Mouse (Mus musculus): ENCODE data around the gene Pdlim5. TPM values are rescaled to one million over a fixed set of nuclear protein-coding genes. Genes with fewer than 3 reads are reported as not detected.

Pdlim5 gene
- polyA plus RNA-seq, 1 experiment from 2014 or later = 28.8 TPM

GRCm38 (mm10) chr3:142348816-142349631, 46.5 kb downstream of the Pdlim5 start:
- Histone ChIP-seq H3K9me3 (no peaks in the 10 kb centered on the region), H3K4me3 (replicated peaks) (no peak overlapping the region), H3K36me3 (no peaks in the 10 kb centered on the region), H3K4me1 (replicated peaks) (peaks cover 3% of the 10 kb centered on the region), H3K9ac (no peak overlapping the region), H3K27ac (peak overlapping the region; percentile 69), H3K27me3 (replicated peaks) (no peaks in the 10 kb centered on the region), H3K4me2 (replicated peaks) (no peak overlapping the region)
- peak; percentile 94 for ATAC-seq
- 69% methylated on average over 5 of the region's 5 CpGs for WGBS

GRCm38 (mm10) chr3:142346261-142346660, 49.2 kb downstream of the Pdlim5 start:
- no peaks in the 10 kb centered on the region for H3K36me3 ChIP-seq
- H3K27me3 ChIP-seq (replicated peaks) = no peaks in the 10 kb centered on the region
- ATAC-seq = no peak
- H3K4me3 ChIP-seq (replicated peaks) = no peak overlapping the region
- peaks cover 3% of the 10 kb centered on the region for H3K4me1 ChIP-seq (replicated peaks)
- H3K27ac ChIP-seq = no peak overlapping the region
- H3K4me2 ChIP-seq (replicated peaks) = no peak overlapping the region
- H3K9me3 ChIP-seq = no peaks in the 10 kb centered on the region
- WGBS = 79% methylated on average over 6 of the region's 6 CpGs
- H3K9ac ChIP-seq = no peak overlapping the region

GRCm38 (mm10) chr3:142345235-142346125, 50.0 kb downstream of the Pdlim5 start:
- Histone ChIP-seq H3K9ac (no peak overlapping the region), H3K36me3 (no peaks in the 10 kb centered on the region), H3K9me3 (no peaks in the 10 kb centered on the region), H3K27ac (no peak overlapping the region), H3K27me3 (replicated peaks) (no peaks in the 10 kb centered on the region), H3K4me1 (replicated peaks) (peaks cover 3% of the 10 kb centered on the region), H3K4me3 (replicated peaks) (no peak overlapping the region), H3K4me2 (replicated peaks) (no peak overlapping the region)
- WGBS = 64% methylated on average over 8 of the region's 8 CpGs
- no peak for ATAC-seq

GRCm38 (mm10) chr3:142343786-142344185, 51.7 kb downstream of the Pdlim5 start:
- Histone ChIP-seq H3K36me3 (no peaks in the 10 kb centered on the region), H3K27ac (no peak overlapping the region), H3K27me3 (replicated peaks) (no peaks in the 10 kb centered on the region), H3K9ac (no peak overlapping the region), H3K9me3 (no peaks in the 10 kb centered on the region), H3K4me2 (replicated peaks) (no peak overlapping the region), H3K4me3 (replicated peaks) (no peak overlapping the region), H3K4me1 (replicated peaks) (peaks cover 3% of the 10 kb centered on the region)
- ATAC-seq = no peak
- WGBS = 82% methylated on average over 2 of the region's 2 CpGs

- ATAC-seq = no peak
- no peak overlapping the region for H3K4me3 ChIP-seq (replicated peaks)
- no peaks in the 10 kb centered on the region for H3K36me3 ChIP-seq
- H3K27ac ChIP-seq = no peak overlapping the region
- H3K9me3 ChIP-seq = no peaks in the 10 kb centered on the region
- no peak overlapping the region for H3K4me2 ChIP-seq (replicated peaks)
- no peaks in the 10 kb centered on the region for H3K27me3 ChIP-seq (replicated peaks)
- no peak overlapping the region for H3K9ac ChIP-seq
- WGBS = 74% methylated on average over 2 of the region's 2 CpGs
- H3K4me1 ChIP-seq (replicated peaks) = peaks cover 3% of the 10 kb centered on the region
Measured at GRCm38 (mm10) chr3:142340701-142341100, 54.8 kb downstream of the Pdlim5 start.

GRCm38 (mm10) chr3:142339440-142340251, 55.9 kb downstream of the Pdlim5 start:
- H3K4me3 ChIP-seq (replicated peaks) = no peak overlapping the region
- H3K9ac ChIP-seq = no peak overlapping the region
- H3K27ac ChIP-seq = peak overlapping the region; percentile 66
- peak overlapping the region; percentile 22; the same call in 1 of the 2 replicates for H3K4me2 ChIP-seq (replicated peaks)
- no peaks in the 10 kb centered on the region for H3K9me3 ChIP-seq
- 39% methylated on average over 6 of the region's 6 CpGs for WGBS
- H3K27me3 ChIP-seq (replicated peaks) = no peaks in the 10 kb centered on the region
- ATAC-seq = peak; percentile 95
- H3K36me3 ChIP-seq = no peaks in the 10 kb centered on the region
- H3K4me1 ChIP-seq (replicated peaks) = no peaks in the 10 kb centered on the region

GRCm38 (mm10) chr3:142338058-142338457, 57.4 kb downstream of the Pdlim5 start:
- ATAC-seq = no peak
- 84% methylated on average over 4 of the region's 4 CpGs for WGBS
- no peak overlapping the region for H3K27ac ChIP-seq

GRCm38 (mm10) chr3:142334496-142334895, 61.0 kb downstream of the Pdlim5 start:
- H3K27me3 ChIP-seq (replicated peaks) = no peaks in the 10 kb centered on the region
- WGBS = 85% methylated on average over 3 of the region's 3 CpGs
- H3K4me2 ChIP-seq (replicated peaks) = no peak overlapping the region
- no peak for ATAC-seq
- no peaks in the 10 kb centered on the region for H3K9me3 ChIP-seq
- H3K27ac ChIP-seq = no peak overlapping the region
- no peak overlapping the region for H3K9ac ChIP-seq
- no peak overlapping the region for H3K4me3 ChIP-seq (replicated peaks)
- H3K4me1 ChIP-seq (replicated peaks) = no peaks in the 10 kb centered on the region
- no peaks in the 10 kb centered on the region for H3K36me3 ChIP-seq

More at GRCm38 (mm10) chr3:142338058-142338457, 57.4 kb downstream of the Pdlim5 start:
- Histone ChIP-seq H3K9ac (no peak overlapping the region), H3K9me3 (no peaks in the 10 kb centered on the region), H3K27me3 (replicated peaks) (no peaks in the 10 kb centered on the region), H3K36me3 (no peaks in the 10 kb centered on the region), H3K4me2 (replicated peaks) (no peak overlapping the region), H3K4me1 (replicated peaks) (no peaks in the 10 kb centered on the region), H3K4me3 (replicated peaks) (no peak overlapping the region)

- H3K27ac ChIP-seq = no peak overlapping the region
- no peak overlapping the region for H3K9ac ChIP-seq
- no peaks in the 10 kb centered on the region for H3K9me3 ChIP-seq
- no peak for ATAC-seq
- WGBS = 90% methylated on average over 1 of the region's 1 CpGs
- no peaks in the 10 kb centered on the region for H3K4me1 ChIP-seq (replicated peaks)
- no peak overlapping the region for H3K4me2 ChIP-seq (replicated peaks)
- H3K36me3 ChIP-seq = no peaks in the 10 kb centered on the region
- H3K4me3 ChIP-seq (replicated peaks) = no peak overlapping the region
- H3K27me3 ChIP-seq (replicated peaks) = no peaks in the 10 kb centered on the region
Measured at GRCm38 (mm10) chr3:142333458-142333857, 62.0 kb downstream of the Pdlim5 start.

- 51% methylated on average over 4 of the region's 4 CpGs for WGBS
- no peaks in the 10 kb centered on the region for H3K27me3 ChIP-seq (replicated peaks)
- H3K9me3 ChIP-seq = no peaks in the 10 kb centered on the region
- no peaks in the 10 kb centered on the region for H3K36me3 ChIP-seq
- peak; percentile 56; the same call in 1 of the 2 replicates for ATAC-seq
- no peak overlapping the region for H3K4me2 ChIP-seq (replicated peaks)
- H3K4me1 ChIP-seq (replicated peaks) = no peaks in the 10 kb centered on the region
- no peak overlapping the region for H3K9ac ChIP-seq
- H3K4me3 ChIP-seq (replicated peaks) = no peak overlapping the region
- H3K27ac ChIP-seq = no peak overlapping the region
Measured at GRCm38 (mm10) chr3:142332716-142333115, 62.8 kb downstream of the Pdlim5 start.

GRCm38 (mm10) chr3:142331872-142332554, 63.5 kb downstream of the Pdlim5 start:
- no peaks in the 10 kb centered on the region for H3K27me3 ChIP-seq (replicated peaks)
- H3K4me3 ChIP-seq (replicated peaks) = no peak overlapping the region
- H3K4me1 ChIP-seq (replicated peaks) = no peaks in the 10 kb centered on the region
- no peaks in the 10 kb centered on the region for H3K9me3 ChIP-seq
- H3K27ac ChIP-seq = no peak overlapping the region
- H3K9ac ChIP-seq = no peak overlapping the region
- ATAC-seq = no peak
- WGBS = 78% methylated on average over 4 of the region's 4 CpGs
- H3K36me3 ChIP-seq = no peaks in the 10 kb centered on the region
- H3K4me2 ChIP-seq (replicated peaks) = no peak overlapping the region
